Mouse (Mus musculus) common myeloid progenitor, adult 5-6 weeks (primary cell): ENCODE data around the gene Pigh. TPM values are rescaled to one million over a fixed set of nuclear protein-coding genes. Genes with fewer than 3 reads are reported as not detected.

Experiments
- total RNA-seq: library from RNA; stranded (forward); fragments of 200-1000, 187-1606 nt; gene quantifications from 2 replicates; pipeline ENCODE4 v1.2.3, GENCODE M21; 2017

Gene Pigh
- total RNA-seq, 1 experiment from 2014 or later, result 23.6 TPM

Other genes starting within 250 kb of the Pigh start
- 17.8 and 32.9 TPM in 2 replicates for gene Atp6v1d, start 228.0 kb downstream of the Pigh start, total RNA-seq
- gene Eif2s1, start 227.8 kb downstream of the Pigh start, total RNA-seq, result 123 and 125 TPM in 2 replicates
- not detected in 2 replicates for gene Plek2, start 182.7 kb downstream of the Pigh start, total RNA-seq
- gene Tmem229b, start 82.0 kb downstream of the Pigh start, total RNA-seq, result 74.7 and 76.7 TPM in 2 replicates
- 0.41 and 2.1 TPM in 2 replicates for gene Plekhh1, start 60.5 kb downstream of the Pigh start, total RNA-seq
- not detected in 2 replicates for gene Arg2, start 41.1 kb upstream of the Pigh start, total RNA-seq
- 147 and 182 TPM in 2 replicates for gene Vti1b, start 83.0 kb upstream of the Pigh start, total RNA-seq
- 24.7 and 25.1 TPM in 2 replicates for gene Rdh11, start 102.6 kb upstream of the Pigh start, total RNA-seq
- gene Rdh12, start 119.3 kb upstream of the Pigh start, total RNA-seq, result 0.73 and 5.1 TPM in 2 replicates
- gene Zfyve26, start 206.7 kb upstream of the Pigh start, total RNA-seq, result 6.5 and 16.3 TPM in 2 replicates
- 10.8 and 12.8 TPM in 2 replicates for gene Rad51b, start 207.6 kb upstream of the Pigh start, total RNA-seq